Mouse (Mus musculus): ENCODE data around the gene Iqcf3. TPM values are rescaled to one million over a fixed set of nuclear protein-coding genes. Genes with fewer than 3 reads are reported as not detected.
"Not testable (repeated sequence)": the region's sequence is repeated elsewhere in the genome, so short reads cannot be mapped to it uniquely, and the experiment has no call there.

Iqcf3 gene
- not detected in 2 replicates for polyA plus RNA-seq (2012; rRNA removed)

GRCm38 (mm10) chr9:106561531-106561930 lies at the start of gene Iqcf3:
Iqcf3 (minus strand) TSS chr9:106561631.
- 80% methylated on average over 5 of the region's 5 CpGs for WGBS
- no peaks in the 10 kb centered on the region for H3K27me3 ChIP-seq (ENCODE audit: control insufficient read depth, insufficient read depth, low read length)
- TF ChIP-seq CTCF (IDR thresholded peaks at IDR 0.05; ENCODE audit: extremely low read depth, insufficient read length, insufficient replicate concordance, low read depth, low read length) = no peak
- H3K27ac ChIP-seq (ENCODE audit: insufficient read depth, low read depth, low read length) = no peak within 1 kb of the TSS
- no peak within 1 kb of the TSS for H3K4me3 ChIP-seq (ENCODE audit: low read depth, low read length)
- H3K4me1 ChIP-seq (ENCODE audit: control insufficient read depth, insufficient read depth, insufficient read length, low read length) = peaks cover 3% of the 10 kb centered on the region; the same call in 1 of the 2 replicates
- H3K36me3 ChIP-seq (ENCODE audit: control insufficient read depth, insufficient read depth, low read length) = no peaks in the 10 kb centered on the region

- WGBS = 84% methylated on average over 4 of the region's 4 CpGs
- Histone ChIP-seq H3K4me3 (ENCODE audit: low read depth, low read length) (no peak overlapping the region), H3K36me3 (ENCODE audit: control insufficient read depth, insufficient read depth, low read length) (no peaks in the 10 kb centered on the region)
Measured at GRCm38 (mm10) chr9:106610727-106611126, 49.3 kb upstream of the Iqcf3 start.

GRCm38 (mm10) chr9:106600546-106600945 lies 39.1 kb upstream of the Iqcf3 start:
- Histone ChIP-seq H3K4me1 (ENCODE audit: control insufficient read depth, insufficient read depth, insufficient read length, low read length) (no peaks in the 10 kb centered on the region), H3K27me3 (ENCODE audit: control insufficient read depth, insufficient read depth, low read length) (no peaks in the 10 kb centered on the region), H3K4me3 (ENCODE audit: low read depth, low read length) (no peak overlapping the region), H3K36me3 (ENCODE audit: control insufficient read depth, insufficient read depth, low read length) (no peaks in the 10 kb centered on the region), H3K27ac (ENCODE audit: insufficient read depth, low read depth, low read length) (no peak overlapping the region)
- 24% methylated on average over 8 of the region's 8 CpGs for WGBS
- TF ChIP-seq POLR2A (IDR thresholded peaks at IDR 0.05; ENCODE audit: low read depth, low read length) (no peak), CTCF (IDR thresholded peaks at IDR 0.05; ENCODE audit: extremely low read depth, insufficient read length, insufficient replicate concordance, low read depth, low read length) (peak; percentile 71; the same call in 1 of the 2 replicates)

More at GRCm38 (mm10) chr9:106610727-106611126, 49.3 kb upstream of the Iqcf3 start:
- Histone ChIP-seq H3K27ac (ENCODE audit: insufficient read depth, low read depth, low read length) (no peak overlapping the region), H3K27me3 (ENCODE audit: control insufficient read depth, insufficient read depth, low read length) (no peaks in the 10 kb centered on the region), H3K4me1 (ENCODE audit: control insufficient read depth, insufficient read depth, insufficient read length, low read length) (no peaks in the 10 kb centered on the region)
- TF ChIP-seq POLR2A (IDR thresholded peaks at IDR 0.05; ENCODE audit: low read depth, low read length) = no peak

- H3K4me3 ChIP-seq (ENCODE audit: low read depth, low read length) = no peak overlapping the region
- WGBS = 40% methylated on average over 7 of the region's 7 CpGs
- no peaks in the 10 kb centered on the region for H3K36me3 ChIP-seq (ENCODE audit: control insufficient read depth, insufficient read depth, low read length)
- no peaks in the 10 kb centered on the region for H3K4me1 ChIP-seq (ENCODE audit: control insufficient read depth, insufficient read depth, insufficient read length, low read length)
- no peaks in the 10 kb centered on the region for H3K27me3 ChIP-seq (ENCODE audit: control insufficient read depth, insufficient read depth, low read length)
- TF ChIP-seq CTCF (IDR thresholded peaks at IDR 0.05; ENCODE audit: extremely low read depth, insufficient read length, insufficient replicate concordance, low read depth, low read length) = no peak
- no peak overlapping the region for H3K27ac ChIP-seq (ENCODE audit: insufficient read depth, low read depth, low read length)
Measured at GRCm38 (mm10) chr9:106598466-106598865, 37.0 kb upstream of the Iqcf3 start.

GRCm38 (mm10) chr9:106595836-106596235 lies 34.4 kb upstream of the Iqcf3 start:
- 73% methylated on average over 7 of the region's 7 CpGs for WGBS
- Histone ChIP-seq H3K4me3 (ENCODE audit: low read depth, low read length) (no peak overlapping the region), H3K36me3 (ENCODE audit: control insufficient read depth, insufficient read depth, low read length) (no peaks in the 10 kb centered on the region), H3K27ac (ENCODE audit: insufficient read depth, low read depth, low read length) (no peak overlapping the region), H3K27me3 (ENCODE audit: control insufficient read depth, insufficient read depth, low read length) (no peaks in the 10 kb centered on the region), H3K4me1 (ENCODE audit: control insufficient read depth, insufficient read depth, insufficient read length, low read length) (no peaks in the 10 kb centered on the region)
- TF ChIP-seq CTCF (IDR thresholded peaks at IDR 0.05; ENCODE audit: extremely low read depth, insufficient read length, insufficient replicate concordance, low read depth, low read length) (no peak), POLR2A (IDR thresholded peaks at IDR 0.05; ENCODE audit: low read depth, low read length) (no peak)

- H3K4me3 ChIP-seq (ENCODE audit: low read depth, low read length); H3K36me3 ChIP-seq (ENCODE audit: control insufficient read depth, insufficient read depth, low read length); H3K27me3 ChIP-seq (ENCODE audit: control insufficient read depth, insufficient read depth, low read length); H3K27ac ChIP-seq (ENCODE audit: insufficient read depth, low read depth, low read length); H3K4me1 ChIP-seq (ENCODE audit: control insufficient read depth, insufficient read depth, insufficient read length, low read length): not testable (repeated sequence)
- 9% methylated on average over 4 of the region's 4 CpGs for WGBS
Measured at GRCm38 (mm10) chr9:106595402-106595801, 34.0 kb upstream of the Iqcf3 start.

- Histone ChIP-seq H3K4me3 (ENCODE audit: low read depth, low read length) (no peak overlapping the region), H3K27ac (ENCODE audit: insufficient read depth, low read depth, low read length) (no peak overlapping the region), H3K4me1 (ENCODE audit: control insufficient read depth, insufficient read depth, insufficient read length, low read length) (no peaks in the 10 kb centered on the region), H3K36me3 (ENCODE audit: control insufficient read depth, insufficient read depth, low read length) (no peaks in the 10 kb centered on the region), H3K27me3 (ENCODE audit: control insufficient read depth, insufficient read depth, low read length) (no peaks in the 10 kb centered on the region)
- WGBS = 89% methylated on average over 5 of the region's 5 CpGs
- no peak for TF ChIP-seq CTCF (IDR thresholded peaks at IDR 0.05; ENCODE audit: extremely low read depth, insufficient read length, insufficient replicate concordance, low read depth, low read length)
- no peak for TF ChIP-seq POLR2A (IDR thresholded peaks at IDR 0.05; ENCODE audit: low read depth, low read length)
Measured at GRCm38 (mm10) chr9:106592158-106592557, 30.7 kb upstream of the Iqcf3 start.

- no peaks in the 10 kb centered on the region for H3K4me1 ChIP-seq (ENCODE audit: control insufficient read depth, insufficient read depth, insufficient read length, low read length)
- H3K36me3 ChIP-seq (ENCODE audit: control insufficient read depth, insufficient read depth, low read length) = no peaks in the 10 kb centered on the region
- H3K27me3 ChIP-seq (ENCODE audit: control insufficient read depth, insufficient read depth, low read length) = no peaks in the 10 kb centered on the region
- no peak overlapping the region for H3K4me3 ChIP-seq (ENCODE audit: low read depth, low read length)
- H3K27ac ChIP-seq (ENCODE audit: insufficient read depth, low read depth, low read length) = no peak overlapping the region
- WGBS = 79% methylated on average over 1 of the region's 1 CpGs
- no peak for TF ChIP-seq POLR2A (IDR thresholded peaks at IDR 0.05; ENCODE audit: low read depth, low read length)
- no peak for TF ChIP-seq CTCF (IDR thresholded peaks at IDR 0.05; ENCODE audit: extremely low read depth, insufficient read length, insufficient replicate concordance, low read depth, low read length)
Measured at GRCm38 (mm10) chr9:106582552-106582951, 21.1 kb upstream of the Iqcf3 start.
